Comparison of ENCODE assay signal across 8 mouse cellular contexts in genomic region chr6:148135769-148136382, GRCm38 (mm10).
A peak's percentile ranks its signal among the peaks of the same experiment; 100 is the strongest.
DNase-seq lines count a peak whose midpoint lies in the region; ATAC-seq and TF ChIP-seq lines count a peak whose summit lies in the region.

No protein-coding gene starts in this region.

- no peaks in the 10 kb centered on the region for H3K27me3 ChIP-seq in heart, embryonic 11.5 days (ENCODE audit: control insufficient read depth, insufficient read depth, low read length)
- H3K27me3 ChIP-seq in embryonic facial prominence, embryonic 10.5 days (replicated peaks; ENCODE audit: low read depth, poor library complexity, severe bottlenecking) = no peaks in the 10 kb centered on the region
- no peaks in the 10 kb centered on the region for H3K27me3 ChIP-seq in kidney, postnatal 0 days (ENCODE audit: insufficient read depth, low read length)
- H3K27me3 ChIP-seq in liver, embryonic 11.5 days (replicated peaks; ENCODE audit: control insufficient read depth, insufficient read depth, low read length) = no peaks in the 10 kb centered on the region
- no peaks in the 10 kb centered on the region for H3K27me3 ChIP-seq in stomach, embryonic 14.5 days (ENCODE audit: control insufficient read depth, insufficient read depth, low read length)

- no peak overlapping the region for H3K27ac ChIP-seq in heart, embryonic 11.5 days (ENCODE audit: low read depth, low read length)
- H3K27ac ChIP-seq in embryonic facial prominence, embryonic 10.5 days (replicated peaks) = no peak overlapping the region
- no peak overlapping the region for H3K27ac ChIP-seq in kidney, postnatal 0 days
- H3K27ac ChIP-seq in liver, embryonic 11.5 days (ENCODE audit: low read depth, low read length) = no peak overlapping the region
- no peak overlapping the region for H3K27ac ChIP-seq in stomach, embryonic 14.5 days (ENCODE audit: low read length)

- no peak overlapping the region for H3K4me2 ChIP-seq in heart, embryonic 11.5 days
- H3K4me2 ChIP-seq in kidney, postnatal 0 days (ENCODE audit: low read length) = no peak overlapping the region
- no peak overlapping the region for H3K4me2 ChIP-seq in liver, embryonic 11.5 days
- no peak overlapping the region for H3K4me2 ChIP-seq in stomach, embryonic 14.5 days (replicated peaks; ENCODE audit: low read depth, low read length)

- no peak for ATAC-seq in heart, embryonic 11.5 days (replicated peaks; ENCODE audit: insufficient number of reproducible peaks, low FRiP score, low TSS enrichment)
- peak; percentile 66 for ATAC-seq in kidney, postnatal 0 days (replicated peaks; ENCODE audit: low FRiP score, low read depth)
- peak; percentile 73; the same call in 1 of the 2 replicates for ATAC-seq in liver, embryonic 11.5 days (replicated peaks; ENCODE audit: low FRiP score)
- ATAC-seq in stomach, embryonic 14.5 days (ENCODE audit: insufficient number of reproducible peaks, insufficient read depth, low FRiP score, low read depth) = peak; percentile 72; the same call in 1 of the 2 replicates

- peak; percentile 98 for TF ChIP-seq CTCF in kidney, postnatal 0 days (IDR thresholded peaks at IDR 0.05; ENCODE audit: low read depth)

- DNase-seq in heart, adult 11 months = peak; percentile 91
- peak; percentile 79 for DNase-seq in embryonic facial prominence, embryonic 10.5 days (ENCODE audit: low spot score)
- peak; percentile 21 to 51 for DNase-seq in heart, adult 9 months (ENCODE audit: low spot score in 2 of 2)
- peak; percentile 90 for DNase-seq in kidney, postnatal 0 days (ENCODE audit: low spot score)
- DNase-seq in liver, embryonic 11.5 days (ENCODE audit: low spot score) = peak; percentile 52
- DNase-seq in naive thymus-derived CD4-positive, alpha-beta T cell, adult 2 months (ENCODE audit: low read depth) = peak; percentile 5

- H3K9me3 ChIP-seq in heart, embryonic 11.5 days (replicated peaks; ENCODE audit: control insufficient read depth, low read length) = no peaks in the 10 kb centered on the region
- H3K9me3 ChIP-seq in embryonic facial prominence, embryonic 10.5 days = no peaks in the 10 kb centered on the region
- no peaks in the 10 kb centered on the region for H3K9me3 ChIP-seq in kidney, postnatal 0 days (replicated peaks; ENCODE audit: low read length)
- H3K9me3 ChIP-seq in liver, embryonic 11.5 days (ENCODE audit: control insufficient read depth, low read length) = no peaks in the 10 kb centered on the region
- no peaks in the 10 kb centered on the region for H3K9me3 ChIP-seq in stomach, embryonic 14.5 days (ENCODE audit: control insufficient read depth, low read depth, low read length)

- no peak overlapping the region for H3K9ac ChIP-seq in heart, embryonic 11.5 days (ENCODE audit: low read depth, low read length)
- H3K9ac ChIP-seq in kidney, postnatal 0 days (ENCODE audit: low read depth, low read length) = no peak overlapping the region
- no peak overlapping the region for H3K9ac ChIP-seq in liver, embryonic 11.5 days (ENCODE audit: low read depth, low read length)
- no peak overlapping the region for H3K9ac ChIP-seq in stomach, embryonic 14.5 days (replicated peaks; ENCODE audit: low read depth, low read length)

- no peaks in the 10 kb centered on the region for H3K4me1 ChIP-seq in heart, embryonic 11.5 days (ENCODE audit: control insufficient read depth, insufficient read depth, low read length)
- H3K4me1 ChIP-seq in embryonic facial prominence, embryonic 10.5 days = no peaks in the 10 kb centered on the region
- H3K4me1 ChIP-seq in kidney, postnatal 0 days (replicated peaks; ENCODE audit: insufficient read depth, low read length) = no peaks in the 10 kb centered on the region
- no peaks in the 10 kb centered on the region for H3K4me1 ChIP-seq in liver, embryonic 11.5 days (replicated peaks; ENCODE audit: control insufficient read depth, insufficient read depth, low read length)
- H3K4me1 ChIP-seq in stomach, embryonic 14.5 days (ENCODE audit: control insufficient read depth, insufficient read depth, low read length) = no peaks in the 10 kb centered on the region

- H3K4me3 ChIP-seq in heart, embryonic 11.5 days (ENCODE audit: low read depth, low read length) = no peak overlapping the region
- no peak overlapping the region for H3K4me3 ChIP-seq in embryonic facial prominence, embryonic 10.5 days
- H3K4me3 ChIP-seq in kidney, postnatal 0 days (replicated peaks; ENCODE audit: low read depth, low read length) = no peak overlapping the region
- no peak overlapping the region for H3K4me3 ChIP-seq in liver, embryonic 11.5 days (ENCODE audit: low read depth, low read length)
- no peak overlapping the region for H3K4me3 ChIP-seq in stomach, embryonic 14.5 days (ENCODE audit: low read depth, low read length)

- no peaks in the 10 kb centered on the region for H3K36me3 ChIP-seq in heart, embryonic 11.5 days (ENCODE audit: control insufficient read depth, insufficient read depth, low read length)
- H3K36me3 ChIP-seq in embryonic facial prominence, embryonic 10.5 days (replicated peaks) = no peaks in the 10 kb centered on the region
- H3K36me3 ChIP-seq in kidney, postnatal 0 days (ENCODE audit: insufficient read depth, low read length) = no peaks in the 10 kb centered on the region
- H3K36me3 ChIP-seq in liver, embryonic 11.5 days (ENCODE audit: control insufficient read depth, insufficient read depth, low read length) = no peaks in the 10 kb centered on the region
- no peaks in the 10 kb centered on the region for H3K36me3 ChIP-seq in stomach, embryonic 14.5 days (ENCODE audit: control insufficient read depth, insufficient read depth, low read length)

- WGBS in heart, embryonic 11.5 days (ENCODE audit: insufficient replicate concordance) = 31% methylated on average over 9 of the region's 9 CpGs
- WGBS in embryonic facial prominence, embryonic 10.5 days = 30% methylated on average over 9 of the region's 9 CpGs
- WGBS in kidney, postnatal 0 days = 28% methylated on average over 9 of the region's 9 CpGs
- 26% methylated on average over 9 of the region's 9 CpGs for WGBS in liver, embryonic 11.5 days
- WGBS in stomach, embryonic 14.5 days = 24% methylated on average over 9 of the region's 9 CpGs

Comparison
In these comparisons a context has a peak if more than half of its experiments do, and no peak if none do; other contexts are left out.
1. DNase-seq: peak in every context shown above with its lines; median percentile 91 in heart, adult 11 months; 90 in kidney, postnatal 0 days; 79 in embryonic facial prominence, embryonic 10.5 days; 52 in liver, embryonic 11.5 days; 36 in heart, adult 9 months; 5 in naive thymus-derived CD4-positive, alpha-beta T cell, adult 2 months.